Mouse (Mus musculus): ENCODE results near the gene Gpx2.
A peak's percentile ranks its signal among the peaks of the same experiment; 100 is the strongest.
"Not testable (repeated sequence)": the region's sequence is repeated elsewhere in the genome, so short reads cannot be mapped to it uniquely, and the experiment has no call there.

The Gpx2 gene

DNA sequence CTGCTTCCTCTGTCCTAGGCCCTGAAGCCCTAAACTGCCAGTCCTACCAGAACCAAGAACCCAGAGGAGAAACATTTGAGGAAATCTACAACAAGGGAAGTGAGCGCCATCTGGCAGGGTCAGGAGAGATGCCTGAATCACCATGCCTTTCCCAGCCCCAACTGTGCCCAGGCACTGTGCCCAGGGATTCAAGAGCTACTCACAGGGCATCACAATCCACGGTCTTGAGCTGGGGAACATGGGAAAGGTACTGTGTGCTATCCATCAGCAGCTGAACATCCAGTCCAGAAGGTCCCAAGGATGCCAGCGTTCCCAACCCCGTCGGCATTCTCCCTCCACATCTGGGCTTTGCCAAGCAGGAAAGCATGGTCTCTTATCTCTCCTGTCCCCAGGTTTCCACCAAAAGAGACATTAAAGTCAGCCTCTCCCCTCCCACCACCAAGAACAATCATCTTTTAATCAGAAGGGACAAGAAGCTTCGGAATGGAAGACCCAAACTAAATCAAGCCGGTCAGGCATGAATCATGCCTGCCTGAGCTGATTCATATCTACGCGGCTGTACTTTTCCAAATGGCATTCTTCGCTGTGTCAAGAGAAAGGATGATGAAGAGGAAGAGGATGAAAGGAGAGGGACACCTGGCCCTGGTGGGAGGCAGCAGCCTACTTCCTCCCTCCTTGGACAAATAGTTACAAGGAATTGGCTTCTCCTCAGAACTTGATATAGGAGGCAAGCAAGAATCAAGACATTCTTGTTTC lies 9.9 kb upstream of the Gpx2 start:
- DNase-seq (ENCODE audit: low spot score in 2 of 2) = no peak

DNA sequence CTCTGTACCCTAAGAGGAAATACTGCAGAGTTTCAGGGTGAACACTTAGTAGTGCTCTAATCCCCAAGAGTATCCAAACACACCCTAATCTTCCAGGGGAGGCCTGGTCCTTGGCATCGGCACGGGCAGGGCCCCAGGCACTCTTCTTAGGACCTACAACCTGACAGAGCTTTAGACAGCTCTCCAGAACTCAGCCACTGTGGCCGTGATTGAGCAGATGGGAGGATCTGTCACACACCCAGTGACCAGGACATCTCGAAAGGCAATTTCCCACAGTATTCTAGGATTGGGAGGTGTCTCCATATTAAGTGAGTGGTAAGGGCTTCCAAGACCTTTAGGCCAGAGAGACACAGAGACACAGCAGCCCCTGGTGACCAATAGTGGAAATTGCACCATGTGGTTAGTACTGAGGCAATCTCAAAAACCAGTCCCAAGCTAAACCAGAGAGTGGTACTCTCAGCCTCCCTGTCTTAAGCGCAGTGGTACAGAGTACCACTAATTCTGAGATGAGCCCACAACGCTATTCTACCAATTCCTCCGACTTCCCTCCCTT lies 8.4 kb upstream of the Gpx2 start:
- peak in 1 of 2 experiments; percentile 55 for DNase-seq (ENCODE audit: low spot score in 2 of 2)

DNA sequence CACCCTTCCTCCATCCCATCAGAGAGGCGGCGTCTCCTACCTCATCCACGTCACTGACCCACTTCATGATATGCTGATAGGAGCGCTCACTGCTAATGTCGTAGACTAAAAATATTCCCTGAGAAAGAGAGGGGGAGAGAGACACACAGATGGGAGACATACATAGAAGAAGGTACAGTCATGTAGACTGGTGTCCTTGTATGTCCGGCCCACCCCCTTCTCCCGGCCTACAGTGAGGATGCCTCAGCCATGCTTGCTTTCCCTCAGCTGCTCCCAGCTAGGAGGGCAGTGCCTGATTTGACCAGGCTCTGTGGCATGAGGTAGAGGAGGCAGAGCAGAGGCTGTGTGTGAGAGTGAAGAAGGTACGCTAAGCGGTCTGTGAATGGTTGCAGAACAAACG lies 7.7 kb upstream of the Gpx2 start:
- no peak for DNase-seq (ENCODE audit: low spot score in 2 of 2)

DNA sequence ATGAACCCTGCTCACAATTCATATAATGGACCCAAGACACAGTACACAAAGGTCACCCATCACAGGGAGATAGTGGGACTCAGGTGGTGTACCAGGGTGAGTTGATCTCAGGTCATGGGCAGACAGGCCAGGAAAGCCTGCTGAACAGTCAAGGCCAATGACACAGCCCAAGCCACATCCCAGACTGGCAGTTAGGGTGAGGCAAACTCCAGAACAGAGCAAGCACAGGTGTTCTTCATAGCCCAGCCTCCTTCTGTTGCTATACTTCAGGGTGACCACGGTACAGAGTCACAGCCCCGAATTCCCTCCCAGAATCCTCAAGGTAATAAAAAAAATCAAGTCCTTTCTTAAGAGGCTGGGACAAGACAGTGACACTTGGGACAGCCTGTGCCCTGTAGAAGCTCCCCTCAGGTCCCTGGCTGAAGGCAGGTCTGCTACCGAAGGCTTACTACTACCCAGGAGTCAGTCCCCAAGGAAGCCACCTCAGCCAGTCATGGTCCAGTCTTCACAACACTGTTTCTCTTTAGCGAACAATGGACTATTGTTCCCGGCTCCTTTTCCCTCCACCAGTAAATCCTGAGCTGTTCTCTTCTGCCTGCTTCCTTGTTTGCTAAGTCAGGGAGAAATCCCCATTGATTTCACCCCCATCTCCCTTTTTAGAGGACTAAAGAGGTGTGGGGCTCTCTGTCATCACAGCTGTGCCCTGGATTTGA lies 2.8 kb upstream of the Gpx2 start:
- no peak for DNase-seq (ENCODE audit: low spot score in 2 of 2)

DNA sequence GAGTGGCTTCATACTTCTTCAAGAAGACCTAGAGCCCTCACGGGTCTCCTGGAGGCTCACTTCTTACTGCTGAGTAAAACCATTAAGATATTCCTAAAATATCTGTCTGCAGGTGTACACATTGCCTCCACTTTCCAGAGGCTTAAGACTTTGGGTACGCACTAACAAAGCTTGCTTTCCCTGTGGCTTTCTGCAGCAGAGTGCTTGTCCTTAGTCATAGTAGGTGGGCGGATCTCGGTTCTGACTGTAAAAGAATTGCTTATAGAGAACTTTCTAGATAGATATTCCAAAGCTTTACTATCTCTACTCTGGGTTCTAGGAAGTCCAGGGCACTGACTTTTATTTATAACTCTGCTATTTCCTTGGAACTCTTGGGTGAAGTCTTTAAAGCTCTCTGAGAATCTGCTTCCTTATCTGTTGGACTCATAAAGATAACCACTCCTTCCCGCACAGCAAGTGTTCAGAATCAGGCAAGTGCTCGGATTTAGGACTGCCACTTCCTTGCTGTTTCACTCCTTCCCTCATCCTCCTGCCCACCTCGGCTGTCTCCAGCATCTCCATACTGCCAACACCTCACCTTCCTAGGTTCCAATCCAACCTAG lies 1.7 kb upstream of the Gpx2 start:
- DNase-seq (ENCODE audit: low spot score in 2 of 2) = no peak

DNA sequence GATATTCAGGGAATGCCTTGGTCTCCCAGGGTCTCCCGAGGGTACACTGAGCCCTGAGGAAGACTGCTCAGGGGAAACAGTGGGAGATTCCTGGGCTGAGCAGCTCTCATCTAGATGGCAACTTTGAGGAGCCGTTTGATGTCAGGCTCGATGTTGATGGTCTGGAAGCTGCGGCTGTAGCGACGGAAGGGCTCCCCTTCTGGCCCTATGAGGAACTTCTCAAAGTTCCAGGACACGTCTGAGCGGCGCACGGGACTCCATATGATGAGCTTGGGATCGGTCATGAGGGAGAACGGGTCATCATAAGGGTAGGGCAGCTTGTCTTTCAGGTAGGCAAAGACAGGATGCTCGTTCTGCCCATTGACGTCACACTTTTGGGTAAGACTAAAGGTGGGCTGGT lies 2.8 kb downstream of the Gpx2 start:
- DNase-seq (ENCODE audit: low spot score in 2 of 2) = not testable (repeated sequence)

DNA sequence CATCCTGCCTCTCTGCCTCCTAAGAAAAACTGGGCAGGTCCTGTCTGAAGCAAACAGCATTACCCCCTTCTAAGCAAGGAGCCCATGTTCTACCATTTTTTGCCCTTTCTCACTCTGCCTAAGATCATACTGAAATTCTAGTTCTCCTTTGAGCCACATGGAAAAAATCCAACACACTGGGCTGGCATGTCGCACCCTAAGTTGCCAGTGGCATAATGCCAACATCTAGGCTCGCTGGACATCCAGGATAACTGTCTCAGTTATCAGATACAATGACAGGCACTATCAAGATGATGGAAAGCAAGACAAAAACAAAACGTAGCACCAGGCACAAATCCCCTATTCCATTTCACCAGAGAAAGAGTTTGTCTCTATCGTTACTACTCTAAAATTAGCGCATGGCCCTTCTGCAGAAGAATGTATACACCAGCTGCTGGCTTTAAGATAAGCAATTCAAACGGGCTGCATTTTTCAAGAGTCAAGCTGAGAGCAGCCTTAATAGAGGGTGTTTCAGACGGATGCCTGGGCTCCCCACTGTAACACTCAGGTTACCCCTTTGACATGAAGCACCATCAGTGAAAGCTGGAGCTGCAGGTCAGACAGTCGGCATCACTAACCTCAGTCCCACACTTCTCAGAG lies 4.8 kb downstream of the Gpx2 start:
- no peak for DNase-seq (ENCODE audit: low spot score in 2 of 2)

DNA sequence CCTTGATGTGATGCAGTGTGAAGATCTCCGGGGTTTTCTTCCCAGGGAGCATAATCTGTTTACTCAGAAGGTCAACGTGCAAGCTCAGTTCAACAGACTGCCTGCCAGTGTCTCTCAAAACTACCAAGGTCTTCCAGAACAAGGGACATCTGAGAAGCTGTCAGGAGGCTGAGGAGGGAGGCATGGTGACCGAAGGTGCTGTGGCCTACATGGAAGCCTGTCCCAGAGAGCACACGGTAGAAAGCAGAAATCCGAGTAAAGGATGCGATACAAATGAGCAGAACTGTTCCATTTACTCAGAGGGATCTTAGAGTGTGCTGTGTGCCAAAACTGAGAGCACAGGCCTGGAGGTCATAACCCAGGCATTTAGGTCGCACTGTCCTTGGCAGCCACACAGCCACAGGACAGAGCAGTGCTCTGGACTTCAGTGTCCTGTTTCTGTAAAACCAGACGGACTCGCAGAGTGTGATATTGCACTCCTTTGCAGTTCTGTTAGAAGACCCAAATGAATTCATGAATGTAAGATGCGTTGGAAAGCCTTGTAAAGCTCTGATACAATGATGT lies 11.2 kb downstream of the Gpx2 start:
- no peak for DNase-seq (ENCODE audit: low spot score in 2 of 2)

DNA sequence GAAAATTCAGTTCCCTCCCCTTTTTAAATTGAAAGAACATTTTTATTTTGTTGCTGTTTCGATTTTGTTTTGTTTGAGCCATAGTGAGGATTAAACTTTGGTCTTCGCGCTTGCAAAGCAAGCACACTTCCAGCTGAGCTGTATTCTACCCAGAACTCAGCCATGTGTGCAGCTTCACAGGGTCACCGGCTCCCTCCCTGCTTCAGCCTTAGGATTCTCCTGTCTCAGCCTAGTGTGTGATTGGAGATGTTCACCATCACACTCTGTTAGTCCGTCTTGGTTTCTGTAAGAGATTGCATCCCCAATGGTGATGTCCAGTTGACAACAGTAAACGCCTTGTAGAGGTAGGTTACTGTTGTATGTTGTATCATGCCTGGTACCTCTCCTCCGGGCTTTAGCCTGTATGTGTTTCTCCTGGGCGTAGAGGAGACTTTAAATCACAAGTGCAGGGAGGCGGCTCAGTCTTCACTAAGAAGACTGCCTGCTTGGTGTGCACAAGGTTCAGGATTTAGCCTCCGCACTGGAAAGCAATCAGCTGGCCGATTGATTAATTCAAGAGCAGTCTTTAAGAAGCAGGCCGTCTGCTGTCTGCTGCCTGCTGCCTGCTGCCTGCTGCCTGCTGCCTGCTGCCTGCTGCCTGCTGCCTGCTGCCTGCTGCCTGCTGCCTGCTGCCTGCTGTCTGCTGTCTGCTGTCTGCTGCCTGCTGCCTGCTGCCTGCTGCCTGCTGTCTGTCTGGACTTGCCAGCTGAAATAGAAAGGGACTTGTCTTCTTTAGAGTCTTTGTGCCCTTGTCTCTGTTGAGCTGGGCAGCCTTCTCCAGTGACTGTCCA lies 14.5 kb downstream of the Gpx2 start:
- no peak for DNase-seq (ENCODE audit: low spot score in 2 of 2)

DNA sequence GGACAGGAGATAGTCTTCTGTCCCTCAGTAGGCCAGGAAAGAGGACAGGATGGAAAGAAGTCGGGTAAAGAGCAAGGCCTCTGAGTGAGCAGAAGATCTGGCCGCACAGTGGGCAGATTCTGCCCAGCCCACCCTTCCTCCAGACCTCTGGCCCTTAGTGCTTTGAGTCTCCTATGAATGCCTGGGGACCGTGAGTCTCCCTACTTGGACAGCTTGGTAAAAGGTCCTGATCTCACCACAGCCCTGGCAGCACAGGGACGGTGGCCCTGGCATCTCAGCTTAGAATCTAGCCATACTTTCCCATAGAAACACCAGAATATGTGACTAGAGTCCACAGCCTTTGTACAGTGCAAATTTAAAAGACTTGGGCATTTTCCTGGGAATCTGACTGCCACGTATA lies 15.4 kb downstream of the Gpx2 start:
- DNase-seq (ENCODE audit: low spot score in 2 of 2) = no peak

DNA sequence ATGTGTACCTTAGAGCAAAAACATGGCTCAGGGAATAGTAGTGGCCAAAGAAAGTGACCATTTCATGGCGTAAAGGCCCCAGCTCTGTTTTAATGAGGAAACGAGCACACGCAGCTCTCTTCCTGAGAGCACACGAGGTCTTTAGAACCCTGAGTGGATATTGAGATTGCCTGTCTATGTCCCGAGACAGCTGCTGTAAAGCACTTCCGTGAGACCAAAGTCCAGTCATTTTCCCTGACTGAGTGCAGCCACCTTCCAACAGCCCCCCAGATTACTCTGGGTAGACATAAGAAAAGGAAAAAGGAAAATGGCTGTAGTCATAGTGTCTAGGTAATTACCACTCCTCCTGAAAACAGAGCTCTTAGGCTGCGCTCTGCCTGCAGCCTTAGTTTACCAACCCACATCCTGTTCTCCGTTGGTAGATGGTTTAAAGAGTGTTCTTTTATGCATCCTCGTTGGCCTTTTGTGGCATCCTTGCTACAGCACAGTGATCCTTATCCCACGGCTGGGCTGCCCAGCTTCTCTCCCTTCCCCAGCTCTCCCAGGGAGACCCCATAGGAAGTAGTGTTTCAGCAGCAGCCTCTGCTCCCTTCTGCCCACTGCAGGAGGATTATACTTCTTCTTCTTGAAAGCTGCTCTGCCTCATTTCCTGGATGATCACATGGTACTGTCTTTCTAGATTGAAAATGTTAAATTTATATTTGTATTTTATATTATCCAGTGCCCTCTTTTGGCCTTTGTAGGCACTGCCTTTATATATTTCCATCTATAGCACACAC lies 16.9 kb downstream of the Gpx2 start:
- DNase-seq (ENCODE audit: low spot score in 2 of 2) = no peak

DNA sequence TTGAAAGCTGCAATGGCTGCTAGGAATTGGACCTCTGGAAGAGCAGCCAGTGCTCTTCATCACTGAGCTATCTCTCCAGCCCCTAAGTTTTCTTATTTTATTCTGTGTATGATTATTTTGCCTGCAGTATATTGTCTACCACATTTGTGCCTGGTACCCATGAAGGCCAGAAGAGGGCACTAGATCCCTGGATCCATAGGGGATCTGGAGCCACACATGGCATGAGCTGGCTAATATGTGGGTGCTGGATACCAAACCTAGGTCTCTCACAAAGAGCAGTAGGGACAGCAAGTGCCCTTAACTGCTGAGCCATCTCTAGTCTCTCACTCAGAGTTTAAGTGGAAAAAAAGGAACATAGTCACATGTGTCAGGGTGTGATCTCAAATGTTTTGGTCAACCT lies 17.5 kb downstream of the Gpx2 start:
- no peak for DNase-seq (ENCODE audit: low spot score in 2 of 2)

DNA sequence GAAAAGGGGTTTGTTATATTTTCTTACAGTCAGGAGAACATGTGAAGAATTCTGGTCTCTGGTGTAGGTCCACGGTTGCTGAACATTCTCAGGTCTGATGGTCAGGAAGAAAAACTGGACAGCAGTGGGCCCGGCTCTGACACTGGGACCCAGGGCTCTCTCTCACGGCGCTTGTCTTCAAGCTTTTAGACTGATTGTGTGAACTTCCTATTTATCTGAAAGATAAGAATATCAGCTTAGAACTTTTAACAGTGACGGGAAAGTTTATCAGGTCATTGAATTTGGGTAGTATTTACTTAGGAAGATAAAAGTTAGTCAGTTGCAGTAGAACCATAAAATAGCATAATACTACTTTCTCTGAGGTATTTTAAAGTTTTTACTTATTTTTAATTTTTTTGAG lies 18.5 kb downstream of the Gpx2 start:
- no peak for DNase-seq (ENCODE audit: low spot score in 2 of 2)

DNA sequence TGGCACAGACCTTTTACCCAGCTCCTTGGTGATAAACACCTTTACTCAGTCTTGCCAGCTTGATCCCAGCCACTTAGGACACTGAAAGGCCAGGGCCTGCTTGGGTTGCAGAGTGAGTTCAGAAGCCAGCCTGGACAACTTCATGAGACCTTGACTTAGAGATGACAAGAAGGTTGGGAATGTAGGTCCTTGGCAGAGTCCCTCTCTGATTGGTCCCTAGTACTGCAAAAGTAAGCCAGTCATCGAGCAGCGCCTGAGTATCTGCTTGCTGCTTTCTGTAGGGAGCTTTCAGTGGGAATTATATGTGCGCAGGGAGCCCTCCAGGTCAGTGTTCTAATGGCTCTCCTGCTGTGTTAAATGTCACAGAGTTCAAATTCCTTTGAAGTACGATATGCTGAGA lies 20.2 kb downstream of the Gpx2 start:
- DNase-seq (ENCODE audit: low spot score in 2 of 2) = no peak

DNA sequence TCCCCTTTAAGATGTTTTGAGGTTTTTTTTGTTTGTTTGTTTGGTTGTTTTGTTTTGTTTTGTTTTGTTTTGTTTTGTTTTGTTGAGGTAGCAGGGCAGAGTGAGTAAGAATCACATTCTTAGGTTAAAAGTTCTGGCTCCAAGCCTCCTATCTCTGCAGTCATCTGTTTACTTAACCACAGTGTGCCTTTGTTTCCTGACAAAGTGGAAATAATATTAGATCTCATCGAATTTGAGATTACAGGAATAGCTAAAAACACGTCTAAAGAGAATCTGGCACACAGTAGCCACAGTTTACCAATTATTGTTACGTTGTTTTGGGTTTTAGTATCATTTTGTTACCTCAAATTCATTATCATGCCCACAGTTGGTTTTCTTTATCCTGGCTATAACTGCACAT lies 20.7 kb downstream of the Gpx2 start:
- no peak for DNase-seq (ENCODE audit: low spot score in 2 of 2)

DNA sequence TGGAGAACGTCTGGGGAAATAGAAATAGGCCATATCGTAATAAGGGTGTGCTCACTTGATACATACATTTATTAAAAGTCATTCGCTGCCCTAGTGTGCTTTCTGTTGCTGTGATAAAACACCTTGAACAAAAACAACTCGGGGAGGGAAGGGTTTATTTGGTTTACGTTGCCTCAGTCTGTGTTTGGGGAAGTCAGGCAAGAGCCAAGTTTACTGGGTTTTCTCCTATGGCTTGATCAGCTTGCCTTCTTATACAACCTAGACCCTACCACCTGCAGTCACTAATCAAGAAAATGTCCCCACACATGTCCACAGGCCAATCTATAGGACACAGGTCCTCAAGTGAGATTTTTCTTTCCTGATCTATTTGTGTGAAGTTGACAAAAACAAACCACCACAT lies 23.8 kb downstream of the Gpx2 start:
- no peak for DNase-seq (ENCODE audit: low spot score in 2 of 2)

DNA sequence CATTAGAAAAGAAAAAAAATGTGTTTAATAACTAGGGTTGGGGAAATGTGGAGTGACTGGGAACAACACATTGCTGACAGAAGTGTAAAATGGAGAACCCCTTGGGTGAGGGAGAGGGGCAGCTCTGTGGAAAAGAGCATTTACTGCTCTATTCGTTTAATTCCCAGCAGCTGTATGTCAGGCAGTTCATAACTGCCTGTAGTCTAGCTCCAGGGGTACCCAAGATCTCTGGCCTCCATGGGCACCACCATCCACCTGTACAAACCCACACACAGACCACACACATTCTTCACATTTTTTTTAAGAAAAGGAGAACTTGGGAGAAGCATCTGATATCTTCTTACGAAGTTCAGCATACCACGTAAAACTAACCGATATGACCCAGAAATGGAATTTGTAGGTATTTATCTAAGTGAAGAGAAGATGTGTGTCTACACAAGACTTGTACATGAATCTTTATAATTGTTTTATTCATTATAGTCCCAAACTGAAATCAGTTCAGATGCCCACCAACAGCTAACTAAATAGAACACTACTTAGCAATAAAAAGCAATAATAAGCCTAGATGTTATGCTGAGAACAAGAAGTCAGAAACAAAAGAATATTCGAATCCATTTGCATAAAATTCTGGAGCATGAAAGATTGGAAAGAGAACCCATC lies 24.4 kb downstream of the Gpx2 start:
- DNase-seq (ENCODE audit: low spot score in 2 of 2) = no peak

DNA sequence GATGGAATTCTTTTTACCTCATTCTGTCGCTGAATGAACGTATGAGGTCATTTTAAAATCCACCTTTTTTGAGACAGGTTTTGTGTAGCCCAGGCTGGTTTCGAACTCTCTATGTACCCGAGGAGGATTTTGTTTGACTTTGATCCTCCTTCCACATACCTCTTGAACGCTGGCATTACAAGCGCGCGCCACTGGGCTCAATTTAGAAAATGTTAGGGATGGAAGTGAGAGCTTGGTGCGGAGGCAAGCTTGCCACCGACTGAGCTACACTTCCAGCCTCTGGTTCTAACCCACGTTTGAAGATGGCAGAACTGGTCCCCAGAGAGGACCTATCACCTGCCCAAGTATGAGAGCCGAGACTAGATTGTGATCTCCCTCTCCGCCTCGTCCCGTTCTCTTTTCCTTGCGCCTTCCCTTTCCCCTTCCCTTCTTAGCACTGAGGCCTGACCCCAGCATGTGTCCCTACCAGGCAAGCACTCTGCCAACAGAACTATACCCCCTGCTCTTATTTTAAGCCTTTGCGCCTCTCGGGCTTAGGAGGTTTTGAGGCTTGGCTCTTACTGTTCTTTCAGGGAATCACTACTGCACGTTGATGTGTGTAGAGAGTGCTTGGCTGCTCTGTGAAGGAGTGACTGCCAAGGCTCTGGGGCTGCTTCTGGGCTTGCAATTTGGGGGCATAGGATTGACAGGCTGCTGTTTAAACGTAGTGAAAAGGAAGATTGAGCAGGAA lies 29.3 kb downstream of the Gpx2 start:
- no peak for DNase-seq (ENCODE audit: low spot score in 2 of 2)

DNA sequence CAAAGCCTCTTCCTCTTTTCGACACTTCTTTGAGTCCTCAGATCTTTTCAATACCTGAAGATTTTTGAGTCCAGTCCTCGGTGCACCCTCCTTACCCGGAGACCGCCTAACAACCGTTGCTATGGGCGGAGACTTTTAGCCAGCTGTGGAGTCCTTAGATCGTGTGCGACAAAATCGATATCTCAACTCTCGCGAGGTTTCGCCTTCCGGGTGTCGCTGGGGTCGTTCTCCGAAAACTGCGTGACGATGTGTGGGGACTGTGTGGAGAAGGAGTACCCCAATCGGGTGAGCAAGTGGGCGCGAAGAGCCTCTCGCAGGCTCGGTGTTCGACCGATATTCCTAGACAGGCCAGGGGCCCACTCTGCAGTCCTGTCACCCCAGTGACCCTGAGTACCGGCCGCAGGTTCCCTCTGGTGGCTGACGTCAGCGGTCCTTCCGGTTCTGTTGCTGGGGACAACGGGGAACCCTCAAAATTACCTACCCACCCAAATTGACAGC lies 30.0 kb downstream of the Gpx2 start, which contains the start of the genes Churc1 and Fntb:
Gene Churc1, plus strand, starts transcription at position 185 of the 498 bp plus-strand sequence.
Gene Fntb, plus strand, starts transcription at position 236 of the 498 bp plus-strand sequence.
- peak; percentile 93 to 98 for DNase-seq (ENCODE audit: low spot score in 2 of 2)

All from spleen, postnatal 10 days (tissue).